Mouse (Mus musculus) adrenal gland, postnatal 25 days (tissue): ENCODE results near the gene Obox5. TPM values are rescaled to one million over a fixed set of nuclear protein-coding genes. Genes with fewer than 3 reads are reported as not detected.
"Not testable (repeated sequence)": the region's sequence is repeated elsewhere in the genome, so short reads cannot be mapped to it uniquely, and the experiment has no call there.

Experiments used
- DNase-seq: peaks from one replicate; pipeline ENCODE4 v3.0.0; 2021; ENCODE audit warnings: mixed read lengths
- long read RNA-seq: library from polyadenylated mRNA; stranded (forward); transcript quantifications from one replicate; pipeline ENCODE4 v2.0.0, GENCODE M21; 2021
- total RNA-seq: library from RNA; stranded (reverse); gene quantifications from 2 replicates; pipeline ENCODE4 v1.2.3, GENCODE M21; 2021

Gene Obox5
- not detected in 2 replicates for total RNA-seq
- long read RNA-seq, result 0 reads

DNA sequence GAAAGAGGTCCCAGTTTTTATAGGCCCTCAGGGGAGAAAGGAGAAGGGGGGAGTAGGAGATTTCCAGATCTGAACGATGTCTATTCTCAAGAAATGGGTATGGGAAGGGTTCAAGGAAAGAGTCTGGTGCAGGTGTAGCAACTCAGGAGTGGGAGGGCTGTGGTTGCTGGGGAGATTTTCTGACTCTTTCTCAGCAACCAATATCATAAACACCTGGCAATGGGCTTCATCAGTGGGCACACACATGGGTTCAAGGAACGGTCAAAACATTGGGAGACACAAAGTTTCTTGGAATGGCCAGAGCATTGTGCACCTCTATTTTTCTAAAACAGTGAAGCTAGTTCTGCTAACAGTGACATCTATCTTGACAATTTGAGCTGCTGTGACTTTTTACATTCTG is at the start of gene Obox5:
Gene Obox5, plus strand, starts transcription at position 301 of the 400 bp plus-strand sequence.
- DNase-seq, result not testable (repeated sequence)

DNA sequence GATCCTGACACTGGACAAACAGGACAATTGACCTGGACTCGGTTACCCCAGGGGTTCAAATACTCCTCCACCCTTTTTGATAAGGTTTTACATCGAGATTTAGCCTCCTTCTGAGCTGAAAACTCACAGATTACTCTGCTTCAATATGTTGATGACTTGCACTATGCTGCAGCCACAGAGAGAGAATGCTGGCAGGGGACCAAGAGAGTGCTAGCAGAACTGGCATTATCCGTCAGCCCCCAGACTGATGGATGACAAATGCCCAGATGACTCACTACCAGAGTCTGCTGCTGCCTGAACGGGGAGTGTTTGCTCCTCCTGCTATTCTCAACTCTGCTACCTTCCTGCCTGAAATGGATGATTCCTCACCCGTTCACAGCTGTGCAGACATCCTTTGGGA is 635 bp upstream of the Obox5 start:
- not testable (repeated sequence) for DNase-seq

Other genes with a start within 250 kb of the Obox5 start
- not detected in 2 replicates for gene Obox3, start 110.2 kb upstream of the Obox5 start, total RNA-seq
- gene Obox6, start 89.5 kb downstream of the Obox5 start, total RNA-seq, result not detected in 2 replicates
- gene Crx, start 129.8 kb downstream of the Obox5 start, total RNA-seq, result not detected in 2 replicates
- not detected in 2 replicates for gene Crxos, start 132.5 kb downstream of the Obox5 start, total RNA-seq
- gene Selenow, start 172.3 kb downstream of the Obox5 start, total RNA-seq, result 156 and 160 TPM in 2 replicates
- 174 TPM in 2 replicates for gene Nop53, start 195.9 kb downstream of the Obox5 start, total RNA-seq
- gene Ehd2, start 217.4 kb downstream of the Obox5 start, total RNA-seq, result 38.3 and 41.0 TPM in 2 replicates